Mouse (Mus musculus): Measurements from ENCODE around the gene Spns1. TPM values are rescaled to one million over a fixed set of nuclear protein-coding genes. Genes with fewer than 3 reads are reported as not detected.
"Not testable (repeated sequence)": the region's sequence is repeated elsewhere in the genome, so short reads cannot be mapped to it uniquely, and the experiment has no call there.

The Spns1 gene
- polyA plus RNA-seq, 1 experiment from 2014 or later: 63.4 TPM

GRCm38 (mm10) chr7:126330693-126331092 is 46.6 kb downstream of the Spns1 start:
- ATAC-seq (ENCODE audit: low read depth): no peak
- Histone ChIP-seq H3K4me1 (ENCODE audit: control insufficient read depth, insufficient read depth, low read length) (no peaks in the 10 kb centered on the region), H3K27ac (ENCODE audit: low read depth, low read length) (no peak overlapping the region), H3K9me3 (ENCODE audit: control insufficient read depth, low read length) (no peaks in the 10 kb centered on the region), H3K9ac (replicated peaks; ENCODE audit: low read depth, low read length) (no peak overlapping the region), H3K36me3 (ENCODE audit: control insufficient read depth, insufficient read depth, low read length) (no peaks in the 10 kb centered on the region), H3K4me2 (ENCODE audit: low read depth, low read length) (no peak overlapping the region), H3K27me3 (ENCODE audit: control insufficient read depth, insufficient read depth, low read length) (no peaks in the 10 kb centered on the region), H3K4me3 (ENCODE audit: low read depth, low read length) (no peak overlapping the region)
- 53% methylated on average over 2 of the region's 2 CpGs for WGBS

GRCm38 (mm10) chr7:126329907-126330645 is 47.2 kb downstream of the Spns1 start:
- Histone ChIP-seq H3K9me3 (ENCODE audit: control insufficient read depth, low read length) (no peaks in the 10 kb centered on the region), H3K9ac (replicated peaks; ENCODE audit: low read depth, low read length) (no peak overlapping the region), H3K27ac (ENCODE audit: low read depth, low read length) (no peak overlapping the region), H3K4me3 (ENCODE audit: low read depth, low read length) (no peak overlapping the region), H3K27me3 (ENCODE audit: control insufficient read depth, insufficient read depth, low read length) (no peaks in the 10 kb centered on the region), H3K4me1 (ENCODE audit: control insufficient read depth, insufficient read depth, low read length) (no peaks in the 10 kb centered on the region), H3K36me3 (ENCODE audit: control insufficient read depth, insufficient read depth, low read length) (no peaks in the 10 kb centered on the region), H3K4me2 (ENCODE audit: low read depth, low read length) (no peak overlapping the region)
- WGBS: 87% methylated on average over 9 of the region's 9 CpGs
- no peak for ATAC-seq (ENCODE audit: low read depth)

- not testable (repeated sequence) for ATAC-seq (ENCODE audit: low read depth); H3K9ac ChIP-seq (replicated peaks; ENCODE audit: low read depth, low read length); H3K4me1 ChIP-seq (ENCODE audit: control insufficient read depth, insufficient read depth, low read length); H3K4me2 ChIP-seq (ENCODE audit: low read depth, low read length); H3K27me3 ChIP-seq (ENCODE audit: control insufficient read depth, insufficient read depth, low read length); H3K27ac ChIP-seq (ENCODE audit: low read depth, low read length); H3K4me3 ChIP-seq (ENCODE audit: low read depth, low read length); H3K36me3 ChIP-seq (ENCODE audit: control insufficient read depth, insufficient read depth, low read length); H3K9me3 ChIP-seq (ENCODE audit: control insufficient read depth, low read length)
- WGBS: 85% methylated on average over 5 of the region's 6 CpGs
Observed at GRCm38 (mm10) chr7:126328848-126329247, 48.4 kb downstream of the Spns1 start.

GRCm38 (mm10) chr7:126325576-126326273 is 51.5 kb downstream of the Spns1 start:
- not testable (repeated sequence) for H3K4me2 ChIP-seq (ENCODE audit: low read depth, low read length); H3K9ac ChIP-seq (replicated peaks; ENCODE audit: low read depth, low read length); H3K27me3 ChIP-seq (ENCODE audit: control insufficient read depth, insufficient read depth, low read length); H3K36me3 ChIP-seq (ENCODE audit: control insufficient read depth, insufficient read depth, low read length); H3K27ac ChIP-seq (ENCODE audit: low read depth, low read length); H3K4me3 ChIP-seq (ENCODE audit: low read depth, low read length); ATAC-seq (ENCODE audit: low read depth); H3K9me3 ChIP-seq (ENCODE audit: control insufficient read depth, low read length); H3K4me1 ChIP-seq (ENCODE audit: control insufficient read depth, insufficient read depth, low read length)
- 26% methylated on average over 9 of the region's 9 CpGs for WGBS

GRCm38 (mm10) chr7:126324791-126325190 is 52.5 kb downstream of the Spns1 start:
- no peaks in the 10 kb centered on the region for H3K36me3 ChIP-seq (ENCODE audit: control insufficient read depth, insufficient read depth, low read length)
- WGBS: 38% methylated on average over 3 of the region's 3 CpGs
- no peak overlapping the region for H3K4me2 ChIP-seq (ENCODE audit: low read depth, low read length)
- H3K4me3 ChIP-seq (ENCODE audit: low read depth, low read length): no peak overlapping the region
- no peaks in the 10 kb centered on the region for H3K4me1 ChIP-seq (ENCODE audit: control insufficient read depth, insufficient read depth, low read length)
- no peaks in the 10 kb centered on the region for H3K27me3 ChIP-seq (ENCODE audit: control insufficient read depth, insufficient read depth, low read length)
- no peak for ATAC-seq (ENCODE audit: low read depth)
- H3K27ac ChIP-seq (ENCODE audit: low read depth, low read length): no peak overlapping the region
- no peaks in the 10 kb centered on the region for H3K9me3 ChIP-seq (ENCODE audit: control insufficient read depth, low read length)
- H3K9ac ChIP-seq (replicated peaks; ENCODE audit: low read depth, low read length): no peak overlapping the region

GRCm38 (mm10) chr7:126323729-126324128 is 53.5 kb downstream of the Spns1 start:
- no peak for ATAC-seq (ENCODE audit: low read depth)
- H3K9ac ChIP-seq (replicated peaks; ENCODE audit: low read depth, low read length): no peak overlapping the region
- 9% methylated on average over 11 of the region's 11 CpGs for WGBS
- H3K27me3 ChIP-seq (ENCODE audit: control insufficient read depth, insufficient read depth, low read length): no peaks in the 10 kb centered on the region
- H3K36me3 ChIP-seq (ENCODE audit: control insufficient read depth, insufficient read depth, low read length): no peaks in the 10 kb centered on the region
- no peak overlapping the region for H3K4me2 ChIP-seq (ENCODE audit: low read depth, low read length)
- H3K9me3 ChIP-seq (ENCODE audit: control insufficient read depth, low read length): no peaks in the 10 kb centered on the region
- no peaks in the 10 kb centered on the region for H3K4me1 ChIP-seq (ENCODE audit: control insufficient read depth, insufficient read depth, low read length)
- H3K27ac ChIP-seq (ENCODE audit: low read depth, low read length): no peak overlapping the region
- no peak overlapping the region for H3K4me3 ChIP-seq (ENCODE audit: low read depth, low read length)

Small RNA genes within 50 kb of the gene (microRNA-seq; reads per million reads assigned to microRNA genes)
- gene Mir7058: not detected

Other genes starting within 250 kb of the Spns1 start
- gene Xpo6, start 176.9 kb downstream of the Spns1 start, polyA plus RNA-seq (2014; fragmentation: Nextera tagmentation; extraction: Ambion mirVana): 68.3 and 77.2 TPM in 2 replicates
- gene Sbk1, start 104.8 kb downstream of the Spns1 start, polyA plus RNA-seq (2014; fragmentation: Nextera tagmentation; extraction: Ambion mirVana): 232 and 271 TPM in 2 replicates
- 1.0 and 1.3 TPM in 2 replicates for gene Lat, start 7.9 kb downstream of the Spns1 start, polyA plus RNA-seq (2014; fragmentation: Nextera tagmentation; extraction: Ambion mirVana)
- 3.4 TPM in 2 replicates for gene Nfatc2ip, start 19.3 kb upstream of the Spns1 start, polyA plus RNA-seq (2014; fragmentation: Nextera tagmentation; extraction: Ambion mirVana)
- gene Cd19, start 37.4 kb upstream of the Spns1 start, polyA plus RNA-seq (2014; fragmentation: Nextera tagmentation; extraction: Ambion mirVana): not detected in 2 replicates
- 19.8 and 22.3 TPM in 2 replicates for gene Rabep2, start 51.3 kb upstream of the Spns1 start, polyA plus RNA-seq (2014; fragmentation: Nextera tagmentation; extraction: Ambion mirVana)
- 0.79 and 1.1 TPM in 2 replicates for gene Atp2a1, start 85.7 kb upstream of the Spns1 start, polyA plus RNA-seq (2014; fragmentation: Nextera tagmentation; extraction: Ambion mirVana)
- gene Sh2b1, start 98.0 kb upstream of the Spns1 start, polyA plus RNA-seq (2014; fragmentation: Nextera tagmentation; extraction: Ambion mirVana): 59.5 and 61.1 TPM in 2 replicates
- gene Tufm, start 109.9 kb upstream of the Spns1 start, polyA plus RNA-seq (2014; fragmentation: Nextera tagmentation; extraction: Ambion mirVana): 133 and 137 TPM in 2 replicates
- gene Atxn2l, start 126.0 kb upstream of the Spns1 start, polyA plus RNA-seq (2014; fragmentation: Nextera tagmentation; extraction: Ambion mirVana): 68.5 and 68.9 TPM in 2 replicates
- gene Eif3c, start 189.0 kb upstream of the Spns1 start, polyA plus RNA-seq (2014; fragmentation: Nextera tagmentation; extraction: Ambion mirVana): 156 and 171 TPM in 2 replicates
- 0.06 and 0.70 TPM in 2 replicates for gene Apobr, start 207.5 kb upstream of the Spns1 start, polyA plus RNA-seq (2014; fragmentation: Nextera tagmentation; extraction: Ambion mirVana)
- 24.9 and 26.6 TPM in 2 replicates for gene Cln3, start 208.4 kb upstream of the Spns1 start, polyA plus RNA-seq (2014; fragmentation: Nextera tagmentation; extraction: Ambion mirVana)
- not detected in 2 replicates for gene Il27, start 217.5 kb upstream of the Spns1 start, polyA plus RNA-seq (2014; fragmentation: Nextera tagmentation; extraction: Ambion mirVana)

Measured in neural tube, embryonic 14.5 days (tissue).